Mouse (Mus musculus) stomach, embryonic 14.5 days (tissue): Measurements from ENCODE around the gene Ddn. TPM values are rescaled to one million over a fixed set of nuclear protein-coding genes. Genes with fewer than 3 reads are reported as not detected.
A peak's percentile ranks its signal among the peaks of the same experiment; 100 is the strongest.

Experiments used
- ATAC-seq: fragments of 200-750 bp; cut with Nextera tagmentation; 2 replicates; pipeline ENCODE4 v1.8.0; 2017; ENCODE audit warnings: low read depth, moderate TSS enrichment; ENCODE audit not compliant: insufficient number of reproducible peaks, insufficient read depth, low FRiP score
- H3K27ac ChIP-seq: fragments of 300-500 bp; sonication (generic); 2 replicates; pipeline ENCODE4 v1.5.1; 2014; ENCODE audit warnings: mild to moderate bottlenecking, low read length, moderate library complexity, mixed read lengths
- H3K27me3 ChIP-seq: fragments of 300-500 bp; sonication (generic); 2 replicates; pipeline ENCODE4 v1.6.1; 2014; ENCODE audit warnings: low read length, control low read depth, mixed read lengths; ENCODE audit not compliant: control insufficient read depth, insufficient read depth
- H3K36me3 ChIP-seq: fragments of 300-500 bp; sonication (generic); 2 replicates; pipeline ENCODE4 v1.6.1; 2014; ENCODE audit warnings: mild to moderate bottlenecking, control low read depth, low read length, moderate library complexity, mixed read lengths; ENCODE audit not compliant: control insufficient read depth, insufficient read depth
- H3K4me1 ChIP-seq: fragments of 300-500 bp; sonication (generic); 2 replicates; pipeline ENCODE4 v1.6.1; 2014; ENCODE audit warnings: low read length, control low read depth, mixed read lengths; ENCODE audit not compliant: control insufficient read depth, insufficient read depth
- H3K4me2 ChIP-seq: fragments of 300-500 bp; sonication (generic); replicated peaks from 2 replicates; pipeline ENCODE4 v1.6.1; 2014; ENCODE audit warnings: low read depth, low read length, control low read depth
- H3K4me3 ChIP-seq: fragments of 300-500 bp; sonication (generic); 2 replicates; pipeline ENCODE4 v1.5.1; 2014; ENCODE audit warnings: low read depth, low read length, control low read depth
- H3K9ac ChIP-seq: fragments of 300-500 bp; sonication (generic); replicated peaks from 2 replicates; pipeline ENCODE4 v1.6.1; 2014; ENCODE audit warnings: low read depth, mild to moderate bottlenecking, control low read depth, low read length, moderate library complexity, mixed read lengths
- H3K9me3 ChIP-seq: fragments of 300-500 bp; sonication (generic); 2 replicates; pipeline ENCODE4 v1.6.1; 2016; ENCODE audit warnings: low read depth, low read length, control low read depth; ENCODE audit not compliant: control insufficient read depth
- WGBS: fragments of 180-500 bp; shearing (Covaris S2); extraction: QIAGEN DNeasy Blood & Tissue Kit; methylation state at CpG from one replicate; pipeline ENCODE4 v1.1.7; 2014; 5-methylcytosine and 5-hydroxymethylcytosine counted together
- polyA plus RNA-seq: library from polyadenylated mRNA; unstranded; fragments of >200 nt; fragmentation: Nextera tagmentation; extraction: Ambion mirVana; gene quantifications from 2 replicates; pipeline ENCODE4 v1.2.1, GENCODE M21; 2014

Gene Ddn
- polyA plus RNA-seq, 1 experiment from 2014 or later: not detected

- H3K27me3 ChIP-seq: peaks cover 72% of the 10 kb centered on the region
- no peaks in the 10 kb centered on the region for H3K36me3 ChIP-seq
- peak; percentile 34; the same call in 1 of the 2 replicates for ATAC-seq
- no peaks in the 10 kb centered on the region for H3K9me3 ChIP-seq
- no peak overlapping the region for H3K27ac ChIP-seq
- peak overlapping the region; percentile 72 for H3K4me2 ChIP-seq
- H3K4me1 ChIP-seq: peaks cover 24% of the 10 kb centered on the region; the same call in 1 of the 2 replicates
- H3K4me3 ChIP-seq: peak overlapping the region; percentile 31
- 2% methylated on average over 58 of the region's 58 CpGs for whole genome bisulfite sequencing
- no peak overlapping the region for H3K9ac ChIP-seq
Observed at GRCm38 (mm10) chr15:98806809-98807770, 2.2 kb downstream of the Ddn start.

- peak overlapping the region; percentile 40 for H3K4me3 ChIP-seq
- peak overlapping the region; percentile 83 for H3K4me2 ChIP-seq
- H3K36me3 ChIP-seq: no peaks in the 10 kb centered on the region
- H3K27ac ChIP-seq: no peak overlapping the region
- H3K27me3 ChIP-seq: peaks cover 80% of the 10 kb centered on the region
- 0 out of 2 replicates have a peak, but pooled peaks have one; percentile 9 for ATAC-seq
- H3K9ac ChIP-seq: no peak overlapping the region
- H3K9me3 ChIP-seq: no peaks in the 10 kb centered on the region
- 11% methylated on average over 27 of the region's 30 CpGs for WGBS
- peaks cover 24% of the 10 kb centered on the region; the same call in 1 of the 2 replicates for H3K4me1 ChIP-seq
Observed at GRCm38 (mm10) chr15:98806071-98806808, 3.0 kb downstream of the Ddn start.

GRCm38 (mm10) chr15:98805324-98806040 lies 3.8 kb downstream of the Ddn start:
- Histone ChIP-seq H3K9me3 (no peaks in the 10 kb centered on the region), H3K4me3 (peak overlapping the region; percentile 40), H3K4me2 (peak overlapping the region; percentile 83), H3K27me3 (peaks cover 82% of the 10 kb centered on the region), H3K4me1 (peaks cover 24% of the 10 kb centered on the region; the same call in 1 of the 2 replicates), H3K36me3 (no peaks in the 10 kb centered on the region), H3K27ac (no peak overlapping the region), H3K9ac (0 out of 2 replicates have a peak overlapping the region, but pooled peaks have one; percentile 10)
- WGBS: 1% methylated on average over 64 of the region's 64 CpGs
- ATAC-seq: no peak

- Histone ChIP-seq H3K36me3 (no peaks in the 10 kb centered on the region), H3K9ac (no peak overlapping the region), H3K4me1 (peaks cover 24% of the 10 kb centered on the region; the same call in 1 of the 2 replicates), H3K9me3 (no peaks in the 10 kb centered on the region), H3K27ac (no peak overlapping the region), H3K4me2 (peak overlapping the region; percentile 31), H3K27me3 (peaks cover 74% of the 10 kb centered on the region), H3K4me3 (peak overlapping the region; percentile 12; the same call in 1 of the 2 replicates)
- WGBS: under 1% methylated on average over 32 of the region's 32 CpGs
- no peak for ATAC-seq
Observed at GRCm38 (mm10) chr15:98804054-98804453, 5.2 kb downstream of the Ddn start.

GRCm38 (mm10) chr15:98802926-98803325 lies 6.4 kb downstream of the Ddn start:
- Histone ChIP-seq H3K4me1 (peaks cover 20% of the 10 kb centered on the region; the same call in 1 of the 2 replicates), H3K27me3 (peaks cover 74% of the 10 kb centered on the region), H3K36me3 (no peaks in the 10 kb centered on the region), H3K4me2 (no peak overlapping the region), H3K9me3 (no peaks in the 10 kb centered on the region), H3K9ac (no peak overlapping the region), H3K4me3 (no peak overlapping the region), H3K27ac (no peak overlapping the region)
- WGBS: 7% methylated on average over 8 of the region's 8 CpGs
- no peak for ATAC-seq

GRCm38 (mm10) chr15:98799396-98799795 lies 9.9 kb downstream of the Ddn start:
- Histone ChIP-seq H3K27ac (no peak overlapping the region), H3K4me3 (no peak overlapping the region), H3K27me3 (peaks cover 69% of the 10 kb centered on the region), H3K9ac (no peak overlapping the region), H3K9me3 (no peaks in the 10 kb centered on the region), H3K36me3 (no peaks in the 10 kb centered on the region), H3K4me2 (no peak overlapping the region), H3K4me1 (peaks cover 5% of the 10 kb centered on the region; the same call in 1 of the 2 replicates)
- 13% methylated on average over 12 of the region's 12 CpGs for WGBS
- no peak for ATAC-seq

- no peak overlapping the region for H3K9ac ChIP-seq
- ATAC-seq: no peak
- H3K27ac ChIP-seq: no peak overlapping the region
- peaks cover 5% of the 10 kb centered on the region; the same call in 1 of the 2 replicates for H3K4me1 ChIP-seq
- H3K36me3 ChIP-seq: no peaks in the 10 kb centered on the region
- 55% methylated on average over 3 of the region's 3 CpGs for WGBS
- H3K27me3 ChIP-seq: peaks cover 69% of the 10 kb centered on the region
- H3K4me3 ChIP-seq: no peak overlapping the region
- no peak overlapping the region for H3K4me2 ChIP-seq
- no peaks in the 10 kb centered on the region for H3K9me3 ChIP-seq
Observed at GRCm38 (mm10) chr15:98798903-98799302, 10.4 kb downstream of the Ddn start.
